Comparison of ENCODE assay signal across 9 mouse cellular contexts in the genomic region with DNA sequence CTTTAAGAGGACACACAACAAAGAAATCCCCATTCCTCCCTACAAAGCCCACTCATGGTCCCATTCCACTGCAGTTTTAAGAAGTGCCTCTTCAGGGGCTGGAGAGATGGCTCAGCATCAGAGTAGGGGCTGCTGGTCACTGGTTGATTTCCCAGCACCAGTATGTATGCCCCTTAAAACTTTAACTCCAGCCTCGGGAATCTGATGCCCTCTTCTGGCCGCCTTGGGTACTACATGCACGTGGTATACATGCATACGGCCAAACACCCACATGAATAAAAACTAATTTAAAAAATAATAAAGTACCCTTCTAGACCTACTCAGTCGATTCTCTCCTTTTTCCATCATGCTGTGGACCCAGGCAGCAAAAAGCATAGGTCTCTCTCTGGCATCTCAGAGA. TPM values are rescaled to one million over a fixed set of nuclear protein-coding genes. Genes with fewer than 3 reads are reported as not detected.
DNase-seq lines count a peak whose midpoint lies in the region; ATAC-seq and TF ChIP-seq lines count a peak whose summit lies in the region.
"Had no signal": no experiment of that assay in that cellular context is flagged by ENCODE, and none has a peak within 500 bp of the region (broad histone marks: within the 10 kb centered on the region; RNA-seq: fewer than 3 reads in every experiment).

No protein-coding gene starts in this region.

- TF ChIP-seq POLR2A in thymus, adult 2 months (IDR thresholded peaks at IDR 0.05; ENCODE audit: control insufficient read depth, extremely low read depth, insufficient read depth, low read length, poor library complexity) = no peak

- no peaks in the 10 kb centered on the region for H3K4me1 ChIP-seq in hindbrain, embryonic 11.5 days (replicated peaks; ENCODE audit: control insufficient read depth, insufficient read depth, low read length)
- H3K4me1 ChIP-seq in hindbrain, embryonic 13.5 days (replicated peaks) = no peaks in the 10 kb centered on the region; the same call in 1 of the 2 replicates
- no peaks in the 10 kb centered on the region for H3K4me1 ChIP-seq in midbrain, postnatal 0 days (ENCODE audit: insufficient read depth, low read length)
- H3K4me1 ChIP-seq in thymus, adult 2 months (replicated peaks; ENCODE audit: control insufficient read depth, insufficient read depth, low read length) = peaks cover 11% of the 10 kb centered on the region
- H3K4me1 ChIP-seq: limb, embryonic 13.5 days had no signal

- H3K4me3 ChIP-seq in hindbrain, embryonic 11.5 days (ENCODE audit: low read depth, low read length) = no peak overlapping the region
- H3K4me3 ChIP-seq in hindbrain, embryonic 13.5 days = no peak overlapping the region
- no peak overlapping the region for H3K4me3 ChIP-seq in layer of hippocampus, adult 2 months
- H3K4me3 ChIP-seq in midbrain, postnatal 0 days (ENCODE audit: low read depth, low read length) = no peak overlapping the region
- H3K4me3 ChIP-seq in thymus, adult 2 months (ENCODE audit: control insufficient read depth, insufficient read depth, low read length) = no peak overlapping the region
- H3K4me3 ChIP-seq: limb, embryonic 13.5 days had no signal

- no peak for ATAC-seq in hindbrain, embryonic 11.5 days (ENCODE audit: low FRiP score)
- no peak for ATAC-seq in hindbrain, embryonic 13.5 days (ENCODE audit: low FRiP score)
- ATAC-seq in midbrain, postnatal 0 days (ENCODE audit: low FRiP score) = no peak

- peak; percentile 75 for DNase-seq in hindbrain, embryonic 11.5 days (ENCODE audit: low spot score)
- DNase-seq in CD4-positive helper T cell, adult 2 months (ENCODE audit: low read depth, low spot score) = peak; percentile 47
- peak; percentile 54 for DNase-seq in adrenal gland, adult 2 months
- peak; percentile 27 for DNase-seq in embryo, embryonic 11.5 days (ENCODE audit: low read depth, low spot score)
- peak in 1 of 2 experiments; percentile 74 for DNase-seq in layer of hippocampus, adult 2 months (ENCODE audit: low spot score in 2 of 2)
- no peak for DNase-seq in midbrain, postnatal 0 days (ENCODE audit: low spot score)
- DNase-seq in thymus, adult 2 months = peak; percentile 86

- H3K27me3 ChIP-seq in hindbrain, embryonic 11.5 days (ENCODE audit: control insufficient read depth, insufficient read depth, low read length) = no peaks in the 10 kb centered on the region
- no peaks in the 10 kb centered on the region for H3K27me3 ChIP-seq in hindbrain, embryonic 13.5 days
- H3K27me3 ChIP-seq in midbrain, postnatal 0 days (ENCODE audit: insufficient read depth, low read length) = no peaks in the 10 kb centered on the region
- H3K27me3 ChIP-seq in thymus, adult 2 months (ENCODE audit: control insufficient read depth, insufficient read depth, low read length) = no peaks in the 10 kb centered on the region
- H3K27me3 ChIP-seq: limb, embryonic 13.5 days had no signal

- no peaks in the 10 kb centered on the region for H3K9me3 ChIP-seq in hindbrain, embryonic 11.5 days (ENCODE audit: control insufficient read depth, low read length)
- no peaks in the 10 kb centered on the region for H3K9me3 ChIP-seq in hindbrain, embryonic 13.5 days
- H3K9me3 ChIP-seq in midbrain, postnatal 0 days (ENCODE audit: low read length) = no peaks in the 10 kb centered on the region
- H3K9me3 ChIP-seq: limb, embryonic 13.5 days had no signal

- no peak overlapping the region for H3K4me2 ChIP-seq in hindbrain, embryonic 11.5 days (replicated peaks; ENCODE audit: low read depth, low read length)
- no peak overlapping the region for H3K4me2 ChIP-seq in hindbrain, embryonic 13.5 days
- no peak overlapping the region for H3K4me2 ChIP-seq in midbrain, postnatal 0 days (ENCODE audit: low read depth, low read length, poor library complexity, severe bottlenecking)
- H3K4me2 ChIP-seq: limb, embryonic 13.5 days had no signal

- no peaks in the 10 kb centered on the region for H3K36me3 ChIP-seq in hindbrain, embryonic 11.5 days (ENCODE audit: control insufficient read depth, insufficient read depth, low read length)
- peaks cover 42% of the 10 kb centered on the region for H3K36me3 ChIP-seq in hindbrain, embryonic 13.5 days
- peaks cover 48% of the 10 kb centered on the region for H3K36me3 ChIP-seq in midbrain, postnatal 0 days (ENCODE audit: insufficient read depth, low read length)
- H3K36me3 ChIP-seq in thymus, adult 2 months (ENCODE audit: control insufficient read depth, insufficient read depth, low read length) = no peaks in the 10 kb centered on the region

- peak; percentile 90 for TF ChIP-seq CTCF in layer of hippocampus, adult 2 months (conservative IDR thresholded peaks at IDR 0.05)
- peak; percentile 78 for TF ChIP-seq CTCF in midbrain, postnatal 0 days (IDR thresholded peaks at IDR 0.05)
- TF ChIP-seq CTCF in thymus, adult 2 months (IDR thresholded peaks at IDR 0.05; ENCODE audit: borderline replicate concordance, control insufficient read depth, extremely low read depth, insufficient read depth, low read length, poor library complexity) = no peak

- no peak overlapping the region for H3K27ac ChIP-seq in hindbrain, embryonic 11.5 days (ENCODE audit: low read depth, low read length)
- H3K27ac ChIP-seq in hindbrain, embryonic 13.5 days = no peak overlapping the region
- H3K27ac ChIP-seq in layer of hippocampus, adult 2 months = no peak overlapping the region
- H3K27ac ChIP-seq in midbrain, postnatal 0 days (ENCODE audit: low read depth, low read length) = no peak overlapping the region
- no peak overlapping the region for H3K27ac ChIP-seq in thymus, adult 2 months (ENCODE audit: control insufficient read depth, insufficient read depth, low read length)
- H3K27ac ChIP-seq: limb, embryonic 13.5 days had no signal

- 14% methylated on average over 5 of the region's 5 CpGs for WGBS in hindbrain, embryonic 11.5 days
- 11% methylated on average over 5 of the region's 5 CpGs for WGBS in hindbrain, embryonic 13.5 days
- WGBS in midbrain, postnatal 0 days = 14% methylated on average over 5 of the region's 5 CpGs
- WGBS in thymus, adult 2 months = 6% methylated on average over 5 of the region's 5 CpGs

- H3K9ac ChIP-seq in hindbrain, embryonic 11.5 days (ENCODE audit: low read depth, low read length) = no peak overlapping the region
- no peak overlapping the region for H3K9ac ChIP-seq in hindbrain, embryonic 13.5 days
- no peak overlapping the region for H3K9ac ChIP-seq in midbrain, postnatal 0 days (replicated peaks; ENCODE audit: low read length, poor library complexity, severe bottlenecking)
- H3K9ac ChIP-seq: limb, embryonic 13.5 days had no signal

RNA-seq across cellular contexts. Expression of a gene that starts 28.9 kb away (rescaled TPM):
- 0.54 and 0.71 TPM in 2 replicates for polyA plus RNA-seq in hindbrain, embryonic 11.5 days (2014; fragmentation: Nextera tagmentation; extraction: Ambion mirVana)
- 4.0 and 4.8 TPM in 2 replicates for polyA plus RNA-seq in hindbrain, embryonic 13.5 days (2015; fragmentation: Nextera tagmentation; extraction: Ambion mirVana)
- under 1 TPM; 0.17 to 0.24 TPM for total RNA-seq in adrenal gland, adult 2 months (2021)
- 0.07 and 0.22 TPM in 2 replicates for polyA plus RNA-seq in adrenal gland, adult 2 months (2012; rRNA removed)
- 100 to 1,000 TPM; 203 to 223 TPM for total RNA-seq in layer of hippocampus, adult 2 months (2021)
- total RNA-seq in midbrain, postnatal 0 days (2014; rRNA removed) = 118 and 123 TPM in 2 replicates
- polyA plus RNA-seq in midbrain, postnatal 0 days (2015; fragmentation: Nextera tagmentation; extraction: Ambion mirVana) = 17.8 and 20.5 TPM in 2 replicates
- polyA plus RNA-seq in thymus, adult 2 months (2012; rRNA removed) = 0.19 and 0.20 TPM in 2 replicates

RNA-seq across cellular contexts. Expression of a gene that starts 36.7 kb away (rescaled TPM):
- 2.6 and 2.9 TPM in 2 replicates for polyA plus RNA-seq in hindbrain, embryonic 11.5 days (2014; fragmentation: Nextera tagmentation; extraction: Ambion mirVana)
- 4.1 and 4.3 TPM in 2 replicates for polyA plus RNA-seq in hindbrain, embryonic 13.5 days (2015; fragmentation: Nextera tagmentation; extraction: Ambion mirVana)
- total RNA-seq in adrenal gland, adult 2 months (2021) = 1 to 10 TPM; 3.6 to 6.9 TPM
- 5.4 and 6.4 TPM in 2 replicates for polyA plus RNA-seq in adrenal gland, adult 2 months (2012; rRNA removed)
- total RNA-seq in layer of hippocampus, adult 2 months (2021) = 10 to 100 TPM; 21.7 to 25.9 TPM
- total RNA-seq in midbrain, postnatal 0 days (2014; rRNA removed) = 10.1 and 17.9 TPM in 2 replicates
- polyA plus RNA-seq in midbrain, postnatal 0 days (2015; fragmentation: Nextera tagmentation; extraction: Ambion mirVana) = 3.0 and 3.3 TPM in 2 replicates
- polyA plus RNA-seq in thymus, adult 2 months (2012; rRNA removed) = 2.0 and 2.5 TPM in 2 replicates
